Mouse (Mus musculus) layer of hippocampus, adult 11-12 months (tissue): ENCODE measurements at regions not wholly inside any gene's neighbourhood (a gene's known extent, or its start where the extent isn't known, plus 50 kb on each side); places are given as distances from the start of the nearest gene placed in this dataset.

Experiments used
- DNase-seq: peaks from one replicate; pipeline ENCODE4 v3.0.0; 2022; ENCODE audit warnings: low spot score

- DNase-seq: peak; percentile 32
Observed at GRCm38 (mm10) chrX:40350936-40351335, 487.5 kb upstream of the Cypt14 start.

GRCm38 (mm10) chrX:40336555-40336954 lies 473.2 kb upstream of the Cypt14 start:
- DNase-seq: no peak
